Comparison of ENCODE assay signal across 7 mouse cellular contexts in the genomic region with DNA sequence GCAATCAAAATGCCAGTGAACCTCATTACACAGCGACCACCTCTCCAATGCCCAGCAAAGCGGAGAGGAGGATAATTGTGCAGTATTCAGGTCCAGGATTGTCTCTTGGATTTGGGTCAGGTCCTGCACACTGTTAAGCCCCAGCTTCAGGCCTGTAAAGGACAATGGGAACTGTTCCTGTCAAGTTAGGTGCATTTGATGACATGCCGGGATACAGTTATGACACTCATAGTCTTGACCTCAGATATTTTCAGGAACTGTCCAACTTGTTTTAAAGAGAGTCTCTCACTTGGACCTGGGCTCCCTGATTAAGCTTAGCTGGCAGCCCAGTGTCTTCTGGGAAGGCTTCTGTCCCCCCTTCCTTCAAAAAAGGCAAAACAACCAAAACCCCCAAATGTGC. TPM values are rescaled to one million over a fixed set of nuclear protein-coding genes. Genes with fewer than 3 reads are reported as not detected.
DNase-seq lines count a peak whose midpoint lies in the region; ATAC-seq and TF ChIP-seq lines count a peak whose summit lies in the region.

No protein-coding gene starts in this region.

- ATAC-seq in lung, embryonic 14.5 days (ENCODE audit: insufficient read depth), result no peak
- ATAC-seq in forebrain, embryonic 15.5 days (replicated peaks), result no peak
- ATAC-seq in stomach, embryonic 14.5 days (ENCODE audit: insufficient number of reproducible peaks, insufficient read depth, low FRiP score, low read depth), result no peak

- peak overlapping the region; percentile 72 for H3K4me2 ChIP-seq in lung, embryonic 14.5 days
- H3K4me2 ChIP-seq in forebrain, embryonic 15.5 days (replicated peaks), result peak overlapping the region; percentile 72
- peak overlapping the region; percentile 49 for H3K4me2 ChIP-seq in stomach, embryonic 14.5 days (replicated peaks; ENCODE audit: low read depth, low read length)

- H3K4me3 ChIP-seq in lung, embryonic 14.5 days (ENCODE audit: low read depth, low read length), result peak overlapping the region; percentile 77
- peak overlapping the region; percentile 57 for H3K4me3 ChIP-seq in forebrain, embryonic 15.5 days
- peak overlapping the region; percentile 82 for H3K4me3 ChIP-seq in limb, embryonic 10.5 days
- peak overlapping the region; percentile 56 for H3K4me3 ChIP-seq in stomach, embryonic 14.5 days (ENCODE audit: low read depth, low read length)

- no peak for DNase-seq in lung, embryonic 14.5 days
- no peak for DNase-seq in lung, postnatal 36 days
- no peak for DNase-seq in limb, embryonic 10.5 days (ENCODE audit: low spot score)
- DNase-seq in gastrocnemius, adult 18-20 months (ENCODE audit: low spot score), result no peak
- DNase-seq in kidney, postnatal 25 days, result no peak

- WGBS in lung, embryonic 14.5 days, result 88% methylated on average over 3 of the region's 3 CpGs
- 67% methylated on average over 3 of the region's 3 CpGs for WGBS in forebrain, embryonic 15.5 days
- WGBS in limb, embryonic 10.5 days, result 89% methylated on average over 3 of the region's 3 CpGs
- WGBS in stomach, embryonic 14.5 days, result 91% methylated on average over 3 of the region's 3 CpGs

- H3K9ac ChIP-seq in lung, embryonic 14.5 days, result no peak overlapping the region
- H3K9ac ChIP-seq in forebrain, embryonic 15.5 days (replicated peaks), result no peak overlapping the region
- no peak overlapping the region for H3K9ac ChIP-seq in stomach, embryonic 14.5 days (replicated peaks; ENCODE audit: low read depth, low read length)

- TF ChIP-seq CTCF in lung, embryonic 14.5 days (IDR thresholded peaks at IDR 0.05; ENCODE audit: low read depth), result no peak

- H3K27me3 ChIP-seq in lung, embryonic 14.5 days (ENCODE audit: insufficient read depth, low read length), result no peaks in the 10 kb centered on the region
- H3K27me3 ChIP-seq in forebrain, embryonic 15.5 days, result no peaks in the 10 kb centered on the region
- peaks cover 10% of the 10 kb centered on the region; the same call in 1 of the 2 replicates for H3K27me3 ChIP-seq in limb, embryonic 10.5 days (ENCODE audit: low read depth, poor library complexity, severe bottlenecking)
- no peaks in the 10 kb centered on the region for H3K27me3 ChIP-seq in stomach, embryonic 14.5 days (ENCODE audit: control insufficient read depth, insufficient read depth, low read length)

- no peaks in the 10 kb centered on the region for H3K9me3 ChIP-seq in lung, embryonic 14.5 days (ENCODE audit: low read depth, low read length)
- no peaks in the 10 kb centered on the region for H3K9me3 ChIP-seq in forebrain, embryonic 15.5 days
- H3K9me3 ChIP-seq in limb, embryonic 10.5 days (replicated peaks), result no peaks in the 10 kb centered on the region
- H3K9me3 ChIP-seq in stomach, embryonic 14.5 days (ENCODE audit: control insufficient read depth, low read depth, low read length), result no peaks in the 10 kb centered on the region

- no peaks in the 10 kb centered on the region for H3K36me3 ChIP-seq in lung, embryonic 14.5 days (ENCODE audit: insufficient read depth)
- H3K36me3 ChIP-seq in forebrain, embryonic 15.5 days, result no peaks in the 10 kb centered on the region
- H3K36me3 ChIP-seq in limb, embryonic 10.5 days, result no peaks in the 10 kb centered on the region
- no peaks in the 10 kb centered on the region for H3K36me3 ChIP-seq in stomach, embryonic 14.5 days (ENCODE audit: control insufficient read depth, insufficient read depth, low read length)

- H3K27ac ChIP-seq in lung, embryonic 14.5 days (ENCODE audit: low read depth), result no peak overlapping the region
- no peak overlapping the region for H3K27ac ChIP-seq in forebrain, embryonic 15.5 days (replicated peaks)
- no peak overlapping the region for H3K27ac ChIP-seq in limb, embryonic 10.5 days
- no peak overlapping the region for H3K27ac ChIP-seq in stomach, embryonic 14.5 days (ENCODE audit: low read length)

- H3K4me1 ChIP-seq in lung, embryonic 14.5 days (ENCODE audit: insufficient read depth), result no peaks in the 10 kb centered on the region
- H3K4me1 ChIP-seq in forebrain, embryonic 15.5 days, result peaks cover 22% of the 10 kb centered on the region
- H3K4me1 ChIP-seq in limb, embryonic 10.5 days, result peaks cover 29% of the 10 kb centered on the region
- H3K4me1 ChIP-seq in stomach, embryonic 14.5 days (ENCODE audit: control insufficient read depth, insufficient read depth, low read length), result 0 out of 2 replicates have a peak, but pooled peaks cover 3% of the 10 kb centered on the region

RNA-seq across cellular contexts. Expression of a gene that starts 1.1 kb away (rescaled TPM):
- 20.2 and 21.9 TPM in 2 replicates for polyA plus RNA-seq in lung, embryonic 14.5 days (2014; fragmentation: Nextera tagmentation; extraction: Ambion mirVana)
- polyA plus RNA-seq in forebrain, embryonic 15.5 days (2015; fragmentation: Nextera tagmentation; extraction: Ambion mirVana), result 15.0 and 17.6 TPM in 2 replicates
- 7.8 and 12.3 TPM in 2 replicates for polyA plus RNA-seq in limb, embryonic 10.5 days (2016; fragmentation: Nextera tagmentation; extraction: Ambion mirVana)
- 20.6 and 24.1 TPM in 2 replicates for polyA plus RNA-seq in stomach, embryonic 14.5 days (2014; fragmentation: Nextera tagmentation; extraction: Ambion mirVana)
- 1 to 10 TPM; 1.6 to 1.8 TPM for total RNA-seq in gastrocnemius, adult 18-20 months (2021)
